ENCODE assay signal across 8 mouse cellular contexts in the genomic region with DNA sequence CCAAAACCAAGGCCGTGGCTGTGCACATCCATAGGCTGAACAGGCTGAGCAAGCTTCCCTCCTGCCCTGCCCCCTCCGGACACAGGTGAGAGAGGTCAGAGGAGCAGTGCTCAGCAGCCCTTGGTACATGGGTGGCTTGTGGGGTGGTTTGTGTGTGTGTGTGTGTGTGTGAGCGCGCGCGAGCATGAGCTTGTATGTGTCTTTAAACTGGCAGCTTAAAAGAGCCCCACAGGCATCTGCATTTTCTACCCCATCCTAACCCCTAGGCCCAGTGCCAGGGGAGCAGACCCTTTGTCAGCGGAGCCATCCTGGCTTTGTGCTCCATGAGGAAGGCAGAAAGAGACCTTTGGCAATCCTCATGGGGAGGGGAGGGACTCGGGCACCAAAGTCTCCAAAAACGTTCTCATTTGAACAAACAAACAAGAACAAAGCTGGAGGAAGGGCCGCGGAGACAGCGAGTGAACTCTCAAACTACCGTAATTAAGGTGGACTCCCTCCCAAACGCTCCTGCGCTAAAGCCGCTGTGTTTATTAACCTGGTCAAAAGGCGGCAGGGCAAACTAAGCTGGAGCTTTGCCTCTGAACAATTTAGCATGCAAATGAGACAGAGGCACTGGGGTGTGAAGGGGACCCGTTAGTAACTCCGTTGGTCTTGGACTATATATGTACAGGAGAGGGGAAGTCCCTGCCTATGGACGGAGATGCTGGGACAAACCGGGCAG. TPM values are rescaled to one million over a fixed set of nuclear protein-coding genes. Genes with fewer than 3 reads are reported as not detected.
DNase-seq lines count a peak whose midpoint lies in the region; ATAC-seq lines count a peak whose summit lies in the region.

No protein-coding gene starts in this region.

- H3K4me1 ChIP-seq in heart, embryonic 10.5 days = peaks cover 27% of the 10 kb centered on the region
- peaks cover 19% of the 10 kb centered on the region for H3K4me1 ChIP-seq in kidney, embryonic 16.5 days (ENCODE audit: insufficient read depth, low read length)
- H3K4me1 ChIP-seq in midbrain, embryonic 11.5 days (ENCODE audit: control insufficient read depth, insufficient read depth, low read length) = peaks cover 14% of the 10 kb centered on the region; the same call in 1 of the 2 replicates
- peaks cover 15% of the 10 kb centered on the region for H3K4me1 ChIP-seq in stomach, embryonic 15.5 days

- H3K9me3 ChIP-seq in heart, embryonic 10.5 days = no peaks in the 10 kb centered on the region
- H3K9me3 ChIP-seq in kidney, embryonic 16.5 days (ENCODE audit: low read length) = no peaks in the 10 kb centered on the region
- H3K9me3 ChIP-seq in midbrain, embryonic 11.5 days (ENCODE audit: control insufficient read depth, low read length) = no peaks in the 10 kb centered on the region
- no peaks in the 10 kb centered on the region for H3K9me3 ChIP-seq in stomach, embryonic 15.5 days

- DNase-seq in adrenal gland, adult 2 months = peak; percentile 21
- no peak for DNase-seq in adrenal gland, postnatal 14 days
- DNase-seq in cerebellum, adult 8-10 months = peak; percentile 18
- DNase-seq in heart, embryonic 10.5 days (ENCODE audit: low spot score) = no peak
- peak; percentile 95 for DNase-seq in midbrain, embryonic 11.5 days (ENCODE audit: low spot score, missing footprints)
- DNase-seq in adrenal gland, adult 8-10 months = no peak

- 5% methylated on average over 21 of the region's 21 CpGs for WGBS in heart, embryonic 10.5 days
- 3% methylated on average over 21 of the region's 21 CpGs for WGBS in kidney, embryonic 16.5 days
- 3% methylated on average over 21 of the region's 21 CpGs for WGBS in midbrain, embryonic 11.5 days
- WGBS in stomach, embryonic 15.5 days = 8% methylated on average over 21 of the region's 21 CpGs

- peak overlapping the region; percentile 66 for H3K4me3 ChIP-seq in heart, embryonic 10.5 days
- peak overlapping the region; percentile 44 for H3K4me3 ChIP-seq in kidney, embryonic 16.5 days (ENCODE audit: low read length)
- H3K4me3 ChIP-seq in midbrain, embryonic 11.5 days (ENCODE audit: low read depth, low read length) = peak overlapping the region; percentile 39
- H3K4me3 ChIP-seq in stomach, embryonic 15.5 days (replicated peaks) = peak overlapping the region; percentile 41

- H3K27me3 ChIP-seq in heart, embryonic 10.5 days (ENCODE audit: insufficient read depth, poor library complexity, severe bottlenecking) = peaks cover 11% of the 10 kb centered on the region
- no peaks in the 10 kb centered on the region; the same call in 1 of the 2 replicates for H3K27me3 ChIP-seq in kidney, embryonic 16.5 days (ENCODE audit: insufficient read depth, low read length)
- no peaks in the 10 kb centered on the region for H3K27me3 ChIP-seq in midbrain, embryonic 11.5 days (ENCODE audit: control insufficient read depth, insufficient read depth, low read length)
- 0 out of 2 replicates have a peak, but pooled peaks cover 2% of the 10 kb centered on the region for H3K27me3 ChIP-seq in stomach, embryonic 15.5 days (replicated peaks)

- peak overlapping the region; percentile 84 for H3K4me2 ChIP-seq in kidney, embryonic 16.5 days (replicated peaks; ENCODE audit: low read depth, low read length)
- peak overlapping the region; percentile 67 for H3K4me2 ChIP-seq in midbrain, embryonic 11.5 days
- H3K4me2 ChIP-seq in stomach, embryonic 15.5 days = peak overlapping the region; percentile 88

- peak; percentile 88 for ATAC-seq in kidney, embryonic 16.5 days (ENCODE audit: low FRiP score, low TSS enrichment)
- peak; percentile 17 for ATAC-seq in midbrain, embryonic 11.5 days (ENCODE audit: low FRiP score)
- no peak for ATAC-seq in stomach, embryonic 15.5 days (ENCODE audit: insufficient read depth, low FRiP score, low read depth)

- H3K27ac ChIP-seq in heart, embryonic 10.5 days = peak overlapping the region; percentile 82
- H3K27ac ChIP-seq in kidney, embryonic 16.5 days (ENCODE audit: low read length) = peak overlapping the region; percentile 31; the same call in 1 of the 2 replicates
- H3K27ac ChIP-seq in midbrain, embryonic 11.5 days (ENCODE audit: low read depth, low read length) = no peak overlapping the region
- H3K27ac ChIP-seq in stomach, embryonic 15.5 days = no peak overlapping the region

- peak overlapping the region; percentile 46 for H3K9ac ChIP-seq in kidney, embryonic 16.5 days (replicated peaks; ENCODE audit: low read length)
- peak overlapping the region; percentile 31 for H3K9ac ChIP-seq in midbrain, embryonic 11.5 days (ENCODE audit: low read length)
- no peak overlapping the region for H3K9ac ChIP-seq in stomach, embryonic 15.5 days

- no peaks in the 10 kb centered on the region for H3K36me3 ChIP-seq in heart, embryonic 10.5 days
- H3K36me3 ChIP-seq in kidney, embryonic 16.5 days (ENCODE audit: insufficient read depth, low read length) = no peaks in the 10 kb centered on the region
- H3K36me3 ChIP-seq in midbrain, embryonic 11.5 days (ENCODE audit: control insufficient read depth, insufficient read depth, low read length) = no peaks in the 10 kb centered on the region
- H3K36me3 ChIP-seq in stomach, embryonic 15.5 days = no peaks in the 10 kb centered on the region

RNA-seq across cellular contexts. Expression of a gene that starts 48.2 kb away (rescaled TPM):
- total RNA-seq in adrenal gland, adult 2 months (2021) = 10 to 100 TPM; 25.2 to 26.8 TPM
- polyA plus RNA-seq in adrenal gland, adult 2 months (2012; rRNA removed) = 27.6 and 30.3 TPM in 2 replicates
- 25.6 and 29.9 TPM in 2 replicates for total RNA-seq in adrenal gland, postnatal 14 days (2021)
- 20.5 and 20.6 TPM in 2 replicates for polyA plus RNA-seq in heart, embryonic 10.5 days (2016; fragmentation: Nextera tagmentation; extraction: Ambion mirVana)
- 22.1 and 23.6 TPM in 2 replicates for polyA plus RNA-seq in kidney, embryonic 16.5 days (2015; fragmentation: Nextera tagmentation; extraction: Ambion mirVana)
- polyA plus RNA-seq in midbrain, embryonic 11.5 days (2014; fragmentation: Nextera tagmentation; extraction: Ambion mirVana) = 12.4 and 15.0 TPM in 2 replicates
- polyA plus RNA-seq in stomach, embryonic 15.5 days (2015; fragmentation: Nextera tagmentation; extraction: Ambion mirVana) = 15.2 and 20.5 TPM in 2 replicates
- 10 to 100 TPM; 35.7 to 48.0 (median 40.7) TPM for total RNA-seq in adrenal gland, adult 8-10 months (2022)

Comparison
In these comparisons a context has a peak if more than half of its experiments do, and no peak if none do; other contexts are left out.
1. DNase-seq: peak in adrenal gland, adult 2 months (single experiment), cerebellum, adult 8-10 months (single experiment) and midbrain, embryonic 11.5 days (single experiment); none in adrenal gland, postnatal 14 days (single experiment), heart, embryonic 10.5 days (single experiment) and adrenal gland, adult 8-10 months (single experiment).
2. H3K27ac ChIP-seq: peak in heart, embryonic 10.5 days (single experiment) and kidney, embryonic 16.5 days (single experiment); none in midbrain, embryonic 11.5 days (single experiment) and stomach, embryonic 15.5 days (single experiment).
3. Peak in every context shown above with its lines, with median percentiles within 50 percentile points of each other: H3K4me3 ChIP-seq and H3K4me2 ChIP-seq.